Mouse (Mus musculus) E14TG2a.4 (cell line): ENCODE measurements around the gene Paox.

Experiments used
- CTCF ChIP-seq: conservative IDR thresholded peaks from 2 replicates; pipeline ENCODE4 v1.5.1; 2014; ENCODE audit warnings: low read length
- NANOG ChIP-seq: IDR thresholded peaks from 2 replicates; pipeline ENCODE4 v1.6.1; 2014; ENCODE audit warnings: borderline replicate concordance, low read length, mixed read lengths

DNA sequence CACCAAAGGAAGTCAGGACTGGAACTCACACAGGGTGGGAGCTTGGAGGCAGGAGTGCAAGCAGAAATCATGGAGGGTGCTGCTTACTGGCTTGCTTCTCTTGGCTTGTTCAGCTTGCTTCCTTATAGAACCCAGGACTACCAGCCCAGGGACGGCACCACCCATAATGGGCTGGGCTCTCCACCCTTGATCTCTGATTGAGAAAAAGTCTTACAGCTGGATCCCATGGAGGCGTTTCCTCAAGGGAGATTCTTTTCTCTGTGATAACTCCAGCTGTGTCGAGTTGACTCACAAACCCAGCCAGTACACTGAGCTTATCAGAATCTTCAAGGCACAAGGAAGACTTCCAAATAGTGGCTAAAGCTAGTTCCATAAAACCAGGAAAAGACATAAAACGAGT is 7.2 kb downstream of the Paox start:
- TF ChIP-seq CTCF = no peak
- no peak for TF ChIP-seq NANOG
